Mouse (Mus musculus) ovary, adult 10 weeks (tissue): ENCODE results near the gene Gm21775. TPM values are rescaled to one million over a fixed set of nuclear protein-coding genes. Genes with fewer than 3 reads are reported as not detected.

ENCODE experiments used
- polyA plus RNA-seq: library from polyadenylated mRNA; stranded (reverse); fragments of 350-450 nt; fragmentation: Illumina TruSeq; extraction: RNeasy Lipid Tissue Mini Kit (QIAGEN cat#74804); gene quantifications from one replicate; pipeline ENCODE4 v1.2.3, GENCODE M21; 2014

Gene Gm21775
- not detected for polyA plus RNA-seq

DNA sequence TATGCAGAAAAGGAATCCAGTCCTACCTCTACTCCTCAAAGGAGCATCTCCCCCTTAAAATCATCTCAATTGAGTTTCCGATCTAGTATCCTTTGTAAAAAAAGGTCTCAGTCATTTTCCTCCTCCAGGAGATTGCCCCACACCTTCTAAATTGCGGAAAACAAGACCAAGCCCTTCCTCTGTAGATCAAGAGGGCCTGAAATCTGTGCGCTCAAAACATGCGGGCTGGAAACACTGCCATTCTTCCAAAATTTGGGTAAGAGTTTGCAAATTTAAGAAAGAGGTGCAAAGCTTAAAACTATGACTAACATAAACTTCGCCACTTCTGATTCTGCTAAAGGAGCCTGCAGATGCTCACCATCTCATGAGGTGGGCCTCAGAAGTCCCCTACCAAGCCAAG lies at the start of gene Gm21775:
Gene Gm21775 (plus strand): TSS at position 301 of the 400 bp plus-strand sequence.

DNA sequence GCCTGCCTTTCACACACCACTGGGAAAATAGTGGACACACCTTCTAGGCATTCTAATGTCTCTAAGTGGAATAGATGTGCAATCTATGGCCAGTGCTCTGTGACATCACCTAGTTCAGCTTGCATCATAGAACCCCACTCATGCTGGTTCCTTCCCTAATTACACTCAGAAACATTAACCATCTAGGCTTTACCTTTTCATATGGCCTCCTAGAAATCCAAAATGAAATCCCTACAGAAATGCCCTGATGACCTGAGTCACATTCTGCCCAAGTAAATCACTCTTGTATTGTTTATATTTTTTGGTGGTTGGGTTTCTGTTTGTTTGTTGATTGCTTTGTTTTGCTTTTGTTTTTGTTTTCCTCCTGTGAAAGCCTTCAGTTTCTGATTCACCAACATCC lies 17.3 kb upstream of the Gm21775 start, which contains the start of gene Gm20737:
Gene Gm20737 (minus strand): TSS at position 101 of the 400 bp plus-strand sequence.

Other genes starting within 250 kb of the Gm21775 start
- not detected for gene Gm20834, start 228.9 kb upstream of the Gm21775 start, polyA plus RNA-seq
- gene Gm28510, start 140.7 kb upstream of the Gm21775 start, polyA plus RNA-seq, result not detected
- not detected for gene Gm20737, start 17.4 kb upstream of the Gm21775 start, polyA plus RNA-seq
- gene Gm21900, start 62.9 kb downstream of the Gm21775 start, polyA plus RNA-seq, result not detected
- gene Gm20777, start 199.0 kb downstream of the Gm21775 start, polyA plus RNA-seq, result not detected